Mouse (Mus musculus): Measurements from ENCODE around the gene Xpot. TPM values are rescaled to one million over a fixed set of nuclear protein-coding genes. Genes with fewer than 3 reads are reported as not detected.
A peak's percentile ranks its signal among the peaks of the same experiment; 100 is the strongest.

Xpot gene
- total RNA-seq, 1 experiment: 129 TPM

DNA sequence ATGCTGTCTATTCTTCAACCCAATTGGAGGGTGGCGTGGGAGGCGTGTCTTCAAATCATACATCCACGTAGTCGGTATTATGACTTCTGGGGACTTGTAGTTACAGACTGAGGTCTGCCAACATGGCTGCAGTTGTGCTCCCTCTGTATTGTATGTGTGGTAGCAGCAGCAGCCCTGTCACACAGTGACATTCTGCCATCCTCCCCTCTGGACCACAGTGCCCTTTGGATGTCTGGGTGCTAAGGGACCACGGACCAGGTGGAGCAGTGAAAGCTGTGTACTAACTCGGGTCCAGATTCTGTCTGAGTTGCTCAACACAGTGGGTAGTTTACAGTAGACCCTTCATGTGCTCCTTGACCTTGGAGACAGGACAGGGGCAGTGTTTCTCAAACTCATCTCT, 82.6 kb downstream of the Xpot start:
- Histone ChIP-seq H3K4me1 (ENCODE audit: control insufficient read depth in 2 of 2, insufficient read depth in 2 of 2, low read length in 2 of 2, poor library complexity in 1 of 2) (peaks cover 0 to 9% of the 10 kb centered on the region in 2 experiments; a peak in 1 of 4 replicates), H3K9me3 (ENCODE audit: control insufficient read depth, insufficient read depth, low read depth, low read length) (no peaks in the 10 kb centered on the region), H3K9ac (ENCODE audit: insufficient read depth, low read depth, low read length, poor library complexity, severe bottlenecking) (no peak overlapping the region), H3K27ac (ENCODE audit: insufficient read depth, low read depth, low read length, poor library complexity, severe bottlenecking) (no peak overlapping the region), H3K36me3 (ENCODE audit: control insufficient read depth, insufficient read depth, low read length, poor library complexity, severe bottlenecking) (0 out of 2 replicates have a peak, but pooled peaks cover 4% of the 10 kb centered on the region), H3K4me3 (ENCODE audit: insufficient read depth in 1 of 2, low read depth in 1 of 2, low read length in 2 of 2, poor library complexity in 1 of 2, severe bottlenecking in 1 of 2) (no peak overlapping the region)
- in situ Hi-C loops (cut with MboI; ENCODE audit: low sequenced_read_pairs in 2 of 2, unreplicated experiment in 2 of 2): no loop called here
- TF ChIP-seq MAFK (IDR thresholded peaks at IDR 0.05; ENCODE audit: insufficient read depth, low read depth, low read length) (no peak), HCFC1 (IDR thresholded peaks at IDR 0.05; ENCODE audit: borderline replicate concordance, insufficient read depth, low read length) (no peak), CHD2 (IDR thresholded peaks at IDR 0.05; ENCODE audit: low read depth, low read length) (no peak), ZC3H11A (IDR thresholded peaks at IDR 0.05; ENCODE audit: borderline replicate concordance, low read depth, low read length) (no peak), ZNF384 (IDR thresholded peaks at IDR 0.05; ENCODE audit: low read depth, low read length) (no peak)
- no peak for DNase-seq (ENCODE audit: low read depth, low spot score)

DNA sequence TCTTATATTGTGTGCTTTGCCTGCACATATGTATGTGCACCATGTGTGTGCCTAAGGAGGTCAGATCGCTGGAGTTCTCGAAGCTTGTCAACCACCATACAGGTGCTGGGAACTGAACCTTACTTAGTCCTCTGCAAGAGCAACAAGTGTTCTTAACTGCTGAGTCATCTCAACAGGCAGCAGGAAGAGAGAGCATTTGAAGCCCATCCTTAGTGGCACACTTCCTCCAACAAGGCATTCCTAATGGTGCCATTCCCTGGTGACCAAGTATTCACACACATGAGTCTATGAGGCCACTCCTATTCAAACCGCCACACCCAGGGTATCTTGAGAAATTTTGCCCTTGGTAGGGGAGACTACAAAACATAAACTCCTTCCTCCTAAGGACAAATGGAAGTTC, 84.0 kb downstream of the Xpot start:
- H3K4me3 ChIP-seq (ENCODE audit: insufficient read depth in 1 of 2, low read depth in 1 of 2, low read length in 2 of 2, poor library complexity in 1 of 2, severe bottlenecking in 1 of 2): peak overlapping the region; percentile 20 to 56
- 0 out of 2 replicates have a peak, but pooled peaks cover 4% of the 10 kb centered on the region for H3K36me3 ChIP-seq (ENCODE audit: control insufficient read depth, insufficient read depth, low read length, poor library complexity, severe bottlenecking)
- peaks cover 0 to 9% of the 10 kb centered on the region in 2 experiments; a peak in 1 of 4 replicates for H3K4me1 ChIP-seq (ENCODE audit: control insufficient read depth in 2 of 2, insufficient read depth in 2 of 2, low read length in 2 of 2, poor library complexity in 1 of 2)
- no peaks in the 10 kb centered on the region for H3K9me3 ChIP-seq (ENCODE audit: control insufficient read depth, insufficient read depth, low read depth, low read length)
- H3K27ac ChIP-seq (ENCODE audit: insufficient read depth, low read depth, low read length, poor library complexity, severe bottlenecking): no peak overlapping the region
- DNase-seq (ENCODE audit: low read depth, low spot score): no peak
- peak overlapping the region; percentile 49; the same call in 1 of the 2 replicates for H3K9ac ChIP-seq (ENCODE audit: insufficient read depth, low read depth, low read length, poor library complexity, severe bottlenecking)
- peak; percentile 74 for TF ChIP-seq MAFK (IDR thresholded peaks at IDR 0.05; ENCODE audit: insufficient read depth, low read depth, low read length)
- no peak for TF ChIP-seq ZC3H11A (IDR thresholded peaks at IDR 0.05; ENCODE audit: borderline replicate concordance, low read depth, low read length)
- in situ Hi-C loops (cut with MboI; ENCODE audit: low sequenced_read_pairs in 2 of 2, unreplicated experiment in 2 of 2): no loop called here

Other genes with a start within 250 kb of the Xpot start
- gene Rassf3, start 150.0 kb downstream of the Xpot start, total RNA-seq (2012; rRNA removed): 11.9 and 13.1 TPM in 2 replicates
- 19.7 and 25.7 TPM in 2 replicates for gene Tbk1, start 39.5 kb downstream of the Xpot start, total RNA-seq (2012; rRNA removed)
- 0.13 and 0.21 TPM in 2 replicates for gene D930020B18Rik, start 15.3 kb upstream of the Xpot start, total RNA-seq (2012; rRNA removed)
- 5.2 and 8.6 TPM in 2 replicates for gene BC048403, start 113.6 kb upstream of the Xpot start, total RNA-seq (2012; rRNA removed)